Mouse (Mus musculus) cortical plate, adult 2 months (tissue): ENCODE data around the gene Lhfpl1. TPM values are rescaled to one million over a fixed set of nuclear protein-coding genes. Genes with fewer than 3 reads are reported as not detected.

Source experiments
- H3K27ac ChIP-seq: fragments of 200-500 bp; 2 replicates; pipeline ENCODE4 v1.5.1; 2012; ENCODE audit warnings: low read length, control low read depth, inconsistent platforms; ENCODE audit not compliant: insufficient read depth
- H3K4me1 ChIP-seq: fragments of 200-500 bp; 2 replicates; pipeline ENCODE4 v1.6.1; 2011; ENCODE audit warnings: low read length; ENCODE audit not compliant: control insufficient read depth, insufficient read depth
- H3K4me3 ChIP-seq: fragments of 200-500 bp; 2 replicates; pipeline ENCODE4 v1.5.1; 2011; ENCODE audit warnings: mild to moderate bottlenecking, low read length, control low read depth; ENCODE audit not compliant: insufficient read depth
- CTCF ChIP-seq: fragments of 200-500 bp; IDR thresholded peaks from 2 replicates; pipeline ENCODE4 v1.5.1; 2011; ENCODE audit warnings: mild to moderate bottlenecking, control low read depth, low read length; ENCODE audit not compliant: insufficient read depth; ENCODE audit errors: extremely low read depth
- POLR2A ChIP-seq: fragments of 200-500 bp; IDR thresholded peaks from 2 replicates; pipeline ENCODE4 v1.6.1; 2011; ENCODE audit warnings: mild to moderate bottlenecking, low read length, control low read depth; ENCODE audit not compliant: insufficient read depth; ENCODE audit errors: extremely low read depth
- polyA plus RNA-seq: library from polyadenylated mRNA; depleted of rRNA; stranded (reverse); fragments of >200 nt; gene quantifications from 2 replicates; pipeline ENCODE4 v1.2.3, GENCODE M21; 2012; rRNA removed

The Lhfpl1 gene
- polyA plus RNA-seq, 1 experiment: 0.10 TPM

DNA sequence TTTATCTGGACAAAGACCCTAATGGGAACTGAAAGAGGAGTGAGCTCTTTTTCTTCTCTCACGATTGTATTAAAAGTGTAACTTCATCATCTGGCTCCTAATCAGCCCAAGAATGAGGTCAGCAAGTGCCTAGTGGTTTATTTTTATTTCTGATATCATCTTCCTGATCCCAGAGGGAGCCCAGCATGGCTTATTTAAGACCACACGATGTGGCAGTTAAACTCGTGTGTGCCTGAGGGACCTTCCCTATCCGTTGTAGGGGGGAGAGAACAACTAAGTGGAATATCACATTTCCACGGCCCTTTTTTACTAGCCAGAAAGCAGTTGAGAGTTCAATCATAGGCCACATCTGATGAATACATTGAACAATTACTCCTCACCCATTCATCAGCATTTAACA lies 87.1 kb downstream of the Lhfpl1 start:
- Histone ChIP-seq H3K27ac (no peak overlapping the region), H3K4me3 (no peak overlapping the region), H3K4me1 (no peaks in the 10 kb centered on the region)
- TF ChIP-seq POLR2A (no peak), CTCF (no peak)

Other genes starting within 250 kb of the Lhfpl1 start
- gene Amot, start 156.1 kb upstream of the Lhfpl1 start, polyA plus RNA-seq: 10.4 and 10.8 TPM in 2 replicates